Mouse (Mus musculus): ENCODE data around the gene Sdhaf1.

DNA sequence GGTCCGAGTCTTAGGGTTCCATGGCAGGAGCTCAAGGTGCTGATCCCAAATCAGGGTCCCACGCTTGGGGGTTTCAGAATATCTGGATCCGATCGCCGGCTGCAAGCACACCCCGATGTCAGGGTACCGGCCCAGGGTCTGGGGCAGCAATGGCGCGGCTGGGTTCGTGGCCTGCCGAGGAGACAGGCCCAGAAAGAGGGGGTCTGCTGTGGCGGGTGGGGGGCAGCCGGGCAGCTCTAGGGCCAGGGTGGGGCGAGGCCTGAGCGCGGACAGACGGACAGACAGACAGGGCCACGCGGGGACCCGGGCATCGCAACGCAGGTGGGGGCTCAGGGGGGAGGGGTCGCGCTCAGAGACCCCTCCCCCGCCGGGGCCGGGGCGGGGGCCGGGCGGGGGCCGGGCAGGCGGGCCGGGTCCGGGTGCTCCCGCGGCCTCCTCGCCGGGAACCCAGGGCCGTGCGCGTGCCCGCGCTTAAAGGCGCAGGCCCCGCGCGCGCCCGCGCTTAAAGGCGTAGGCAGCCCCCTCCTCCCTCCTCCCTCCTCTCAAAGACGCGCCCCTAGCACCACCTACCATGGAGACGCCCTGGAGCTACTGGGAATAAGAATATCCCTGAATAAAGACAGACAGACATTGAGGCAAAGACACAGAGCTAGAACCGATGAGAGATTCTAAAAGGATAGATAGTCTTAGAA, 39.1 kb upstream of the Sdhaf1 start, which contains the start of gene Lrfn3:
- TF ChIP-seq CTCF (IDR thresholded peaks at IDR 0.05; ENCODE audit: extremely low read depth, insufficient read depth, insufficient read length, insufficient replicate concordance) (no peak), POLR2A (IDR thresholded peaks at IDR 0.05; ENCODE audit: low read depth, low read length) (no peak)
